Mouse (Mus musculus) liver, embryonic 16.5 days (tissue): Measurements from ENCODE around the gene Rcor1. TPM values are rescaled to one million over a fixed set of nuclear protein-coding genes. Genes with fewer than 3 reads are reported as not detected.

Experiments used
- ATAC-seq: fragments of 200-750 bp; cut with Nextera tagmentation; 2 replicates; pipeline ENCODE4 v1.8.0; 2017; ENCODE audit warnings: low read depth, mild to moderate bottlenecking, moderate number of reproducible peaks, moderate library complexity
- H3K27ac ChIP-seq: fragments of 300-500 bp; sonication (generic); 2 replicates; pipeline ENCODE4 v1.5.1; 2014; ENCODE audit warnings: mild to moderate bottlenecking, low read length
- H3K27me3 ChIP-seq: fragments of 300-500 bp; sonication (generic); 2 replicates; pipeline ENCODE4 v1.6.1; 2014; ENCODE audit warnings: low read depth, low read length, mixed read lengths; ENCODE audit not compliant: control insufficient read depth, insufficient read depth
- H3K36me3 ChIP-seq: fragments of 300-500 bp; sonication (generic); 2 replicates; pipeline ENCODE4 v1.6.1; 2014; ENCODE audit warnings: mild to moderate bottlenecking; ENCODE audit not compliant: control insufficient read depth, insufficient read depth
- H3K4me1 ChIP-seq: fragments of 300-500 bp; sonication (generic); 2 replicates; pipeline ENCODE4 v1.6.1; 2014; ENCODE audit warnings: low read depth, low read length, mixed read lengths; ENCODE audit not compliant: control insufficient read depth
- H3K4me2 ChIP-seq: fragments of 300-500 bp; sonication (generic); 2 replicates; pipeline ENCODE4 v1.6.1; 2014; ENCODE audit warnings: low read depth, low read length, mixed read lengths
- H3K4me3 ChIP-seq: fragments of 300-500 bp; sonication (generic); 2 replicates; pipeline ENCODE4 v1.5.1; 2014; ENCODE audit warnings: low read depth, mild to moderate bottlenecking, low read length
- H3K9ac ChIP-seq: fragments of 300-500 bp; sonication (generic); 2 replicates; pipeline ENCODE4 v1.6.1; 2014; ENCODE audit warnings: low read depth, low read length
- H3K9me3 ChIP-seq: fragments of 300-500 bp; sonication (generic); replicated peaks from 2 replicates; pipeline ENCODE4 v1.6.1; 2016; ENCODE audit warnings: low read length; ENCODE audit not compliant: control insufficient read depth
- WGBS: fragments of 180-500 bp; shearing (Covaris S2); extraction: QIAGEN DNeasy Blood & Tissue Kit; methylation state at CpG from one replicate; pipeline ENCODE4 v1.1.7; 2014; ENCODE audit not compliant: insufficient replicate concordance; 5-methylcytosine and 5-hydroxymethylcytosine counted together
- polyA plus RNA-seq: library from polyadenylated mRNA; unstranded; fragments of >200 nt; fragmentation: Nextera tagmentation; extraction: Ambion mirVana; gene quantifications from 2 replicates; pipeline ENCODE4 v1.2.1, GENCODE M21; 2015

Rcor1 gene
- polyA plus RNA-seq, 1 experiment from 2014 or later: 4.1 TPM

- WGBS: 42% methylated on average over 2 of the region's 2 CpGs
- H3K27ac ChIP-seq: no peak overlapping the region
- H3K27me3 ChIP-seq: no peaks in the 10 kb centered on the region
- no peak overlapping the region for H3K4me3 ChIP-seq
- H3K9ac ChIP-seq: no peak overlapping the region
- H3K36me3 ChIP-seq: no peaks in the 10 kb centered on the region
- H3K9me3 ChIP-seq: peaks cover 7% of the 10 kb centered on the region; the same call in 1 of the 2 replicates
- ATAC-seq: peak; percentile 79
- peaks cover 12% of the 10 kb centered on the region for H3K4me1 ChIP-seq
- no peak overlapping the region for H3K4me2 ChIP-seq
Measured at GRCm38 (mm10) chr12:110999820-111000219, 39.3 kb upstream of the Rcor1 start.

DNA sequence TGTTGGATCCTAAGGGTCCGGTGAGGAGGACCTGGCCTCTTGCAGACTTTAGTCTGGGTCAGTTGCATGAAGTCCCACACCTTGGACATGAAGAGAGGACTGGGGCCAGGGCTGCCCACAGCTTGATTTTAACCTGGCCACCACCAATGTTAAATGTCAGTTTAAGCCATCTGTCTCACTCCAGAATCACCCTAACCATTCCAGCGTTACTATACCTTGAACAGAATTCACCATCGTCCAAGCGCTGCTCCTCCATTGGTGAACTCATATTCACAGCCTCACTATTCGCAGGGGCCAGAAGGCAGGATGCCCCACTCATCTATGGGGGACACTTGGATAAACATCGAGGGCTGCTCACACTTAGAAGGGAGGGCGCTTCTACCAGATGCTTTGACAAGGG, 38.2 kb upstream of the Rcor1 start:
- H3K4me2 ChIP-seq: no peak overlapping the region

GRCm38 (mm10) chr12:111004142-111004541, 35.0 kb upstream of the Rcor1 start:
- Histone ChIP-seq H3K9me3 (no peaks in the 10 kb centered on the region), H3K36me3 (no peaks in the 10 kb centered on the region), H3K27me3 (no peaks in the 10 kb centered on the region), H3K4me1 (peaks cover 33% of the 10 kb centered on the region), H3K9ac (no peak overlapping the region), H3K27ac (no peak overlapping the region), H3K4me2 (no peak overlapping the region), H3K4me3 (no peak overlapping the region)
- no peak for ATAC-seq
- WGBS: 49% methylated on average over 9 of the region's 9 CpGs

More for the DNA sequence above, 38.2 kb upstream of the Rcor1 start:
- no peak overlapping the region for H3K9ac ChIP-seq
- H3K4me3 ChIP-seq: no peak overlapping the region
- no peak for ATAC-seq
- no peaks in the 10 kb centered on the region for H3K27me3 ChIP-seq
- H3K4me1 ChIP-seq: peaks cover 12% of the 10 kb centered on the region
- H3K27ac ChIP-seq: no peak overlapping the region
- no peaks in the 10 kb centered on the region for H3K36me3 ChIP-seq
- 83% methylated on average over 7 of the region's 7 CpGs for WGBS
- peaks cover 7% of the 10 kb centered on the region; the same call in 1 of the 2 replicates for H3K9me3 ChIP-seq

GRCm38 (mm10) chr12:111005803-111006202, 33.3 kb upstream of the Rcor1 start:
- Histone ChIP-seq H3K4me3 (no peak overlapping the region), H3K27me3 (no peaks in the 10 kb centered on the region), H3K36me3 (no peaks in the 10 kb centered on the region), H3K9ac (no peak overlapping the region), H3K27ac (no peak overlapping the region), H3K4me1 (peaks cover 38% of the 10 kb centered on the region), H3K9me3 (no peaks in the 10 kb centered on the region), H3K4me2 (no peak overlapping the region)
- ATAC-seq: no peak
- WGBS: 64% methylated on average over 6 of the region's 6 CpGs

- H3K9ac ChIP-seq: no peak overlapping the region
- no peaks in the 10 kb centered on the region for H3K27me3 ChIP-seq
- no peak for ATAC-seq
- H3K4me3 ChIP-seq: no peak overlapping the region
- no peaks in the 10 kb centered on the region for H3K9me3 ChIP-seq
- no peaks in the 10 kb centered on the region for H3K36me3 ChIP-seq
- H3K4me2 ChIP-seq: no peak overlapping the region
- H3K27ac ChIP-seq: no peak overlapping the region
- 85% methylated on average over 5 of the region's 5 CpGs for WGBS
- H3K4me1 ChIP-seq: peaks cover 38% of the 10 kb centered on the region
Measured at GRCm38 (mm10) chr12:111006339-111006738, 32.8 kb upstream of the Rcor1 start.

GRCm38 (mm10) chr12:111007134-111008103, 31.7 kb upstream of the Rcor1 start:
- H3K27me3 ChIP-seq: no peaks in the 10 kb centered on the region
- H3K4me1 ChIP-seq: peaks cover 38% of the 10 kb centered on the region
- WGBS: 23% methylated on average over 14 of the region's 14 CpGs
- H3K9ac ChIP-seq: no peak overlapping the region
- H3K9me3 ChIP-seq: no peaks in the 10 kb centered on the region
- H3K27ac ChIP-seq: peak overlapping the region; percentile 46
- H3K4me3 ChIP-seq: no peak overlapping the region
- ATAC-seq: peak; percentile 64
- no peak overlapping the region for H3K4me2 ChIP-seq
- no peaks in the 10 kb centered on the region for H3K36me3 ChIP-seq

DNA sequence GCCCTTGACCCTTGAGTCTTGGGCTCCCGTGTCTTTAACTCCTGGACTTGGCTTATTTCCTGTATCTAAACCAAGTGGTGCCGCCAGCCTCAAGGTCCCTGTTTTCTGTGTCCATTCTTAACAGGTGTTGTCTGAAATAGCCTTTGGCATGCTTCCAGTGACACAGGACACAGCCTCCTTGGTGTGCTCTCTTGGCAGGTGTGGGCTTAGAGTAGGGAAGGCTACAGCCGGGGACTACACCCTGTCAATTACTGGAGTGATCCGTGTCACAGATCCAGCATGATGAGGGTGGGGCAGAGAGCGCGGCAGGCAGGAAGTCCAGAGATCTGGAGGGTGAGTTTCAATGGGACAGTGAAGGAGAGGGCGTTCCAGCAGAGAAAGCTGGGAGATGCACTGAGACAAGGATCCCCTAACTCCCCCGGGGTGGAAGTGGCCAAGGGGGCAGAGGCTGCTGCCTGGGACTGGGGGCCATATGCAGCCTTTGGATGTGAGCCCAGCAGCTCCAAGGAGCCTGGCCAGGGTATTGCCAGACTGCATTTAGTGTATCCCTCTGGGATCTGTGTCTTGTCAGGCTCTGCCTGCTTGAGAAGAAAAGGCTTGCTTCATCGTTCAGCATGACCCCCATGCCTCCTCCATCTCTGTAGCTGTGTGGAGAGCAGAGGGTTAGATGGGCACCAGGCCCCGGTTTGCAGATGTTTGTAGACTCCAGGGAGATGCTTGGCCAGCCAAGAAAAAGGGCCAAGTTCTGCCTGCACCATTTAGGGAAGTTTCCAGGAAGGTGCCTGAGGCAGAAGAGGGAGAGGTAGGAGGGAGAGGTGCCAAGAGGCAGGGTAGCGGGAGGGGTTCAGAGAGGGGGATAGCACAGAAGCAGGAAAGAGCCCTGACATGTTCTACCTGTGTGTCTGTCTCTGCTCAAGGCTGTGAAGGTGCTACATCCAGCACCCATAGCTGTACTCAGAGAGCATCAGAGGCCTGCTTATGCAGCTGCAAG, 30.4 kb upstream of the Rcor1 start:
- no peaks in the 10 kb centered on the region for H3K27me3 ChIP-seq
- no peak; the same call in 1 of the 2 replicates for ATAC-seq
- H3K4me1 ChIP-seq: peaks cover 38% of the 10 kb centered on the region
- H3K9me3 ChIP-seq: no peaks in the 10 kb centered on the region
- no peak overlapping the region for H3K4me2 ChIP-seq
- H3K36me3 ChIP-seq: no peaks in the 10 kb centered on the region
- H3K27ac ChIP-seq: peak overlapping the region; percentile 46
- no peak overlapping the region; the same call in 1 of the 2 replicates for H3K9ac ChIP-seq
- WGBS: 46% methylated on average over 11 of the region's 11 CpGs
- H3K4me3 ChIP-seq: no peak overlapping the region

- Histone ChIP-seq H3K27me3 (no peaks in the 10 kb centered on the region), H3K36me3 (no peaks in the 10 kb centered on the region), H3K9me3 (no peaks in the 10 kb centered on the region), H3K4me3 (no peak overlapping the region), H3K4me1 (peaks cover 35% of the 10 kb centered on the region), H3K27ac (peak overlapping the region; percentile 66), H3K4me2 (peak overlapping the region; percentile 7; the same call in 1 of the 2 replicates), H3K9ac (0 out of 2 replicates have a peak overlapping the region, but pooled peaks have one; percentile 22)
- 25% methylated on average over 6 of the region's 6 CpGs for WGBS
- ATAC-seq: peak; percentile 64
Measured at GRCm38 (mm10) chr12:111009615-111010257, 29.4 kb upstream of the Rcor1 start.
